Comparison of ENCODE assay signal across 10 mouse cellular contexts in the genomic region with DNA sequence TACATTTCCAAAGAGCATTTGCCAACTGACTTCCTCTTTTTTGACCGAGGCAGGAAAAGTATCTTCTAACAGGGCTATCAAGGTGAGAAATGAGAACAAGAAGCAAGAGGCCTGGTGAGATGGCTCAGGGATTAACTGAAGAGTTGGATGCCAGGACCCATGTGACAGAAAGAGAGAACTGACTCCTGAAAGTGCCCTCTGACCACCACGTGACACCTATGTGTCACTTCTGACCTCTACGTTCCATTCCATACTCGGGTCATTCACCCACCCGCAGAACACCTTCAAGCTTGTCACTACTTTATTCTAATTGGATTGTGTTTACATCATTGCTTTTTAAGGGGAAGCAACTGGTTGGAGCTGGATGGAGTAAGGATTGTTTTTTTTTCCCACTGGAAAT. TPM values are rescaled to one million over a fixed set of nuclear protein-coding genes. Genes with fewer than 3 reads are reported as not detected.
A peak's percentile ranks its signal among the peaks of the same experiment; 100 is the strongest.
DNase-seq lines count a peak whose midpoint lies in the region; ATAC-seq lines count a peak whose summit lies in the region.
"Had no signal": no experiment of that assay in that cellular context is flagged by ENCODE, and none has a peak within 500 bp of the region (broad histone marks: within the 10 kb centered on the region; RNA-seq: fewer than 3 reads in every experiment).

No protein-coding gene starts in this region.

- no peaks in the 10 kb centered on the region for H3K9me3 ChIP-seq in intestine, embryonic 14.5 days (ENCODE audit: control insufficient read depth, low read length)
- no peaks in the 10 kb centered on the region for H3K9me3 ChIP-seq in intestine, embryonic 16.5 days (ENCODE audit: control insufficient read depth, low read length)
- H3K9me3 ChIP-seq: limb, embryonic 12.5 days had no signal

- no peaks in the 10 kb centered on the region for H3K36me3 ChIP-seq in intestine, embryonic 14.5 days (ENCODE audit: control insufficient read depth, insufficient read depth, low read length)
- H3K36me3 ChIP-seq in intestine, embryonic 16.5 days (ENCODE audit: control insufficient read depth, insufficient read depth, low read length), result no peaks in the 10 kb centered on the region
- H3K36me3 ChIP-seq: limb, embryonic 12.5 days had no signal

- no peak overlapping the region for H3K4me2 ChIP-seq in intestine, embryonic 14.5 days (ENCODE audit: low read length)
- no peak overlapping the region for H3K4me2 ChIP-seq in intestine, embryonic 16.5 days (ENCODE audit: low read depth, low read length)
- H3K4me2 ChIP-seq: limb, embryonic 12.5 days had no signal

- 0 out of 2 replicates have a peak, but pooled peaks have one; percentile 16 for ATAC-seq in intestine, embryonic 14.5 days (replicated peaks; ENCODE audit: low FRiP score, low TSS enrichment, low read depth)
- no peak for ATAC-seq in intestine, embryonic 16.5 days
- ATAC-seq in monocyte, adult 5-6 weeks (replicated peaks; ENCODE audit: insufficient number of reproducible peaks, low FRiP score, low TSS enrichment, poor library complexity, severe bottlenecking), result no peak

- H3K27ac ChIP-seq in intestine, embryonic 14.5 days (ENCODE audit: low read depth), result no peak overlapping the region
- no peak overlapping the region for H3K27ac ChIP-seq in intestine, embryonic 16.5 days (ENCODE audit: low read length)

- no peaks in the 10 kb centered on the region for H3K4me1 ChIP-seq in intestine, embryonic 14.5 days (replicated peaks; ENCODE audit: control insufficient read depth, insufficient read depth, low read length)
- H3K4me1 ChIP-seq in intestine, embryonic 16.5 days (ENCODE audit: control insufficient read depth, insufficient read depth, low read length), result peaks cover 5% of the 10 kb centered on the region

- no peak for DNase-seq in intestine, embryonic 14.5 days (ENCODE audit: low spot score)
- peak; percentile 0 for DNase-seq in urinary bladder, postnatal 14 days (ENCODE audit: low spot score)
- DNase-seq in urinary bladder, adult 2 months (ENCODE audit: low spot score), result no peak
- peak; percentile 89 for DNase-seq in kidney, adult 9 months
- no peak for DNase-seq in gastrocnemius, adult 8-10 months (ENCODE audit: low spot score in 2 of 2)
- DNase-seq in T-cell, adult 2 months (ENCODE audit: low spot score), result no peak

- H3K4me3 ChIP-seq in intestine, embryonic 14.5 days (ENCODE audit: low read depth, low read length), result no peak overlapping the region
- no peak overlapping the region for H3K4me3 ChIP-seq in intestine, embryonic 16.5 days (ENCODE audit: low read length)
- H3K4me3 ChIP-seq: erythroblast, embryonic 14.5 days; limb, embryonic 12.5 days had no signal

- H3K9ac ChIP-seq in intestine, embryonic 14.5 days (ENCODE audit: low read length), result no peak overlapping the region
- no peak overlapping the region for H3K9ac ChIP-seq in intestine, embryonic 16.5 days (ENCODE audit: low read depth, low read length)
- H3K9ac ChIP-seq: limb, embryonic 12.5 days had no signal

- 43% methylated on average over 5 of the region's 5 CpGs for WGBS in intestine, embryonic 14.5 days
- 37% methylated on average over 5 of the region's 5 CpGs for WGBS in intestine, embryonic 16.5 days

- H3K27me3 ChIP-seq in intestine, embryonic 14.5 days (replicated peaks; ENCODE audit: control insufficient read depth, insufficient read depth, low read length), result no peaks in the 10 kb centered on the region
- no peaks in the 10 kb centered on the region for H3K27me3 ChIP-seq in intestine, embryonic 16.5 days (replicated peaks; ENCODE audit: control insufficient read depth, insufficient read depth, low read length)
- H3K27me3 ChIP-seq: limb, embryonic 12.5 days had no signal

RNA-seq across cellular contexts. Expression of a gene that starts 20.8 kb away (rescaled TPM):
- 61.2 and 73.7 TPM in 2 replicates for polyA plus RNA-seq in intestine, embryonic 14.5 days (2014; fragmentation: Nextera tagmentation; extraction: Ambion mirVana)
- 55.1 and 62.8 TPM in 2 replicates for polyA plus RNA-seq in intestine, embryonic 16.5 days (2015; fragmentation: Nextera tagmentation; extraction: Ambion mirVana)
- polyA plus RNA-seq in urinary bladder, adult 2 months (2012; rRNA removed), result 10.3 and 11.0 TPM in 2 replicates
- 10 to 100 TPM; 13.9 to 19.9 (median 16.6) TPM for total RNA-seq in gastrocnemius, adult 8-10 months (2022)
- 3.8 to 9.1 TPM (median 9.1 TPM) in 3 replicates for total RNA-seq in monocyte, adult 5-6 weeks (2017)

RNA-seq across cellular contexts. Expression of a gene that starts 54.2 kb away (rescaled TPM):
- polyA plus RNA-seq in intestine, embryonic 14.5 days (2014; fragmentation: Nextera tagmentation; extraction: Ambion mirVana), result 22.3 and 22.4 TPM in 2 replicates
- polyA plus RNA-seq in intestine, embryonic 16.5 days (2015; fragmentation: Nextera tagmentation; extraction: Ambion mirVana), result 17.4 and 20.3 TPM in 2 replicates
- polyA plus RNA-seq in urinary bladder, adult 2 months (2012; rRNA removed), result 10.6 and 12.3 TPM in 2 replicates
- total RNA-seq in gastrocnemius, adult 8-10 months (2022), result 1 to 10 TPM in 1 of 4 experiments, under 1 TPM in 3; 0.56 to 1.4 (median 0.73) TPM
- not detected in 3 replicates for total RNA-seq in monocyte, adult 5-6 weeks (2017)

Comparison
In these comparisons a context has a peak if more than half of its experiments do, and no peak if none do; other contexts are left out.
1. DNase-seq: peak in urinary bladder, postnatal 14 days (single experiment) and kidney, adult 9 months (single experiment); none in intestine, embryonic 14.5 days (single experiment), urinary bladder, adult 2 months (single experiment), gastrocnemius, adult 8-10 months (0 of 2) and T-cell, adult 2 months (single experiment).